Mouse (Mus musculus) myocyte (in vitro differentiated cells): ENCODE results near the gene Tmprss3. TPM values are rescaled to one million over a fixed set of nuclear protein-coding genes. Genes with fewer than 3 reads are reported as not detected.

Experiments
- H3K27me3 ChIP-seq: one replicate; pipeline ENCODE4 v1.6.1; 2011; ENCODE audit not compliant: control insufficient read depth, insufficient read depth, insufficient read length
- H3K36me3 ChIP-seq: one replicate; pipeline ENCODE4 v1.6.1; 2011; ENCODE audit not compliant: control insufficient read depth, insufficient read depth
- H3K4me2 ChIP-seq: one replicate; pipeline ENCODE4 v1.6.1; 2011; ENCODE audit warnings: low read depth, control low read depth
- H3K4me3 ChIP-seq: one replicate; pipeline ENCODE4 v1.5.1; 2011; ENCODE audit warnings: mild to moderate bottlenecking, control low read depth, moderate library complexity
- H3K79me2 ChIP-seq: one replicate; pipeline ENCODE4 v1.6.1; 2011; ENCODE audit not compliant: control insufficient read depth, insufficient read depth
- H3ac ChIP-seq: one replicate; pipeline ENCODE4 v1.6.1; 2011; ENCODE audit not compliant: control insufficient read depth, insufficient read length
- CEBPB ChIP-seq: IDR thresholded peaks from 2 replicates; pipeline ENCODE4 v1.6.1; 2011; ENCODE audit warnings: mild to moderate bottlenecking, moderate library complexity; ENCODE audit not compliant: poor library complexity, insufficient read depth, severe bottlenecking
- E2F4 ChIP-seq: IDR thresholded peaks from one replicate; pipeline ENCODE4 v1.6.1; 2011; ENCODE audit warnings: mild to moderate bottlenecking, control low read depth, moderate library complexity; ENCODE audit not compliant: insufficient read depth
- MAX ChIP-seq: IDR thresholded peaks from one replicate; pipeline ENCODE4 v1.6.1; 2011; ENCODE audit warnings: low read depth, mild to moderate bottlenecking, control low read depth
- MYOD1 ChIP-seq, 3 experiments: IDR thresholded peaks; one replicate each; pipeline ENCODE4 v1.6.1; 2011; ENCODE audit warnings: control low read depth in 2 of 3, low read depth in 2 of 3, mild to moderate bottlenecking in 2 of 3, moderate library complexity in 1 of 3; ENCODE audit not compliant: insufficient read length in 2 of 3, control insufficient read depth in 1 of 3
- MYOG ChIP-seq, 3 experiments: IDR thresholded peaks; one replicate each; pipeline ENCODE4 v1.6.1; 2011; ENCODE audit warnings: control low read depth in 2 of 3, low read depth in 2 of 3, mild to moderate bottlenecking in 2 of 3; ENCODE audit not compliant: insufficient read length in 2 of 3, control insufficient read depth in 1 of 3, insufficient read depth in 1 of 3
- POLR2A ChIP-seq: IDR thresholded peaks from one replicate; pipeline ENCODE4 v1.6.1; 2011; ENCODE audit warnings: low read depth, mild to moderate bottlenecking, control low read depth, moderate library complexity; ENCODE audit not compliant: insufficient read length
- POLR2AphosphoS2 ChIP-seq: IDR thresholded peaks from one replicate; pipeline ENCODE4 v1.6.1; 2011; ENCODE audit warnings: low read depth, control low read depth; ENCODE audit not compliant: insufficient read length
- REST ChIP-seq: IDR thresholded peaks from one replicate; pipeline ENCODE4 v1.6.1; 2011; ENCODE audit warnings: mild to moderate bottlenecking, control low read depth, moderate library complexity; ENCODE audit not compliant: insufficient read depth, insufficient read length
- SRF ChIP-seq: IDR thresholded peaks from one replicate; pipeline ENCODE4 v1.6.1; 2011; ENCODE audit warnings: low read depth; ENCODE audit not compliant: control insufficient read depth, insufficient read length
- TCF12 ChIP-seq: IDR thresholded peaks from one replicate; pipeline ENCODE4 v1.6.1; 2011; ENCODE audit warnings: mild to moderate bottlenecking, control low read depth; ENCODE audit not compliant: poor library complexity, insufficient read depth, severe bottlenecking
- TCF3 ChIP-seq: IDR thresholded peaks from one replicate; pipeline ENCODE4 v1.6.1; 2011; ENCODE audit warnings: low read depth, control low read depth; ENCODE audit not compliant: insufficient read length
- USF1 ChIP-seq: IDR thresholded peaks from one replicate; pipeline ENCODE4 v1.6.1; 2011; ENCODE audit warnings: low read depth, mild to moderate bottlenecking, control low read depth, moderate library complexity
- polyA plus RNA-seq: library from polyadenylated mRNA; unstranded; fragments of >200 nt; fragmentation: generic; extraction: Trizol; gene quantifications from one replicate; pipeline ENCODE4 v1.2.1, GENCODE M21; 2012; ENCODE audit warnings: missing spikeins

Tmprss3 gene
- polyA plus RNA-seq, 1 experiment, result not detected

- no peaks in the 10 kb centered on the region for H3K36me3 ChIP-seq
- TF ChIP-seq MAX (no peak), SRF (no peak), CEBPB (no peak), E2F4 (no peak), POLR2A (no peak), REST (no peak), TCF3 (no peak)
- H3K79me2 ChIP-seq, result no peaks in the 10 kb centered on the region
Measured at GRCm38 (mm10) chr17:31160291-31160690, 38.5 kb downstream of the Tmprss3 start.

GRCm38 (mm10) chr17:31157921-31158320 lies 40.9 kb downstream of the Tmprss3 start:
- Histone ChIP-seq H3K27me3 (no peaks in the 10 kb centered on the region), H3K4me3 (no peak overlapping the region), H3ac (no peak overlapping the region), H3K79me2 (no peaks in the 10 kb centered on the region), H3K36me3 (no peaks in the 10 kb centered on the region), H3K4me2 (no peak overlapping the region)
- TF ChIP-seq USF1 (no peak), MAX (no peak), MYOD1 (IDR thresholded peaks at IDR 0.05; ENCODE audit: control insufficient read depth in 1 of 3, insufficient read length in 2 of 3, low read depth in 2 of 3) (no peak), TCF12 (no peak), E2F4 (no peak), CEBPB (no peak), POLR2A (no peak), POLR2AphosphoS2 (no peak)

More at GRCm38 (mm10) chr17:31160291-31160690, 38.5 kb downstream of the Tmprss3 start:
- Histone ChIP-seq H3K4me2 (no peak overlapping the region), H3K27me3 (no peaks in the 10 kb centered on the region), H3K4me3 (no peak overlapping the region), H3ac (no peak overlapping the region)

GRCm38 (mm10) chr17:31153785-31154184 lies 45.0 kb downstream of the Tmprss3 start:
- H3K36me3 ChIP-seq, result no peaks in the 10 kb centered on the region
- no peak for TF ChIP-seq POLR2A
- no peak for TF ChIP-seq MAX
- TF ChIP-seq TCF3, result no peak
- TF ChIP-seq USF1, result no peak
- H3K4me3 ChIP-seq, result no peak overlapping the region
- H3K79me2 ChIP-seq, result no peaks in the 10 kb centered on the region
- H3K4me2 ChIP-seq, result no peak overlapping the region
- H3K27me3 ChIP-seq, result no peaks in the 10 kb centered on the region
- H3ac ChIP-seq, result no peak overlapping the region

GRCm38 (mm10) chr17:31152966-31153499 lies 45.7 kb downstream of the Tmprss3 start:
- H3K36me3 ChIP-seq, result no peaks in the 10 kb centered on the region
- TF ChIP-seq REST, result no peak
- no peak for TF ChIP-seq SRF
- no peak for TF ChIP-seq MYOG (IDR thresholded peaks at IDR 0.05; ENCODE audit: control insufficient read depth in 1 of 3, insufficient read depth in 1 of 3, insufficient read length in 2 of 3, low read depth in 2 of 3)
- TF ChIP-seq POLR2A, result no peak
- no peak for TF ChIP-seq MYOD1 (IDR thresholded peaks at IDR 0.05; ENCODE audit: control insufficient read depth in 1 of 3, insufficient read length in 2 of 3, low read depth in 2 of 3)
- TF ChIP-seq TCF3, result no peak

GRCm38 (mm10) chr17:31152512-31152911 lies 46.3 kb downstream of the Tmprss3 start:
- no peaks in the 10 kb centered on the region for H3K27me3 ChIP-seq
- H3ac ChIP-seq, result no peak overlapping the region
- TF ChIP-seq TCF3, result no peak
- TF ChIP-seq E2F4, result no peak
- TF ChIP-seq USF1, result no peak
- no peak for TF ChIP-seq SRF
- H3K4me3 ChIP-seq, result no peak overlapping the region
- no peaks in the 10 kb centered on the region for H3K36me3 ChIP-seq
- H3K4me2 ChIP-seq, result no peak overlapping the region
- H3K79me2 ChIP-seq, result no peaks in the 10 kb centered on the region

More at GRCm38 (mm10) chr17:31152966-31153499, 45.7 kb downstream of the Tmprss3 start:
- no peaks in the 10 kb centered on the region for H3K79me2 ChIP-seq
- no peak overlapping the region for H3K4me3 ChIP-seq
- H3K4me2 ChIP-seq, result no peak overlapping the region
- H3K27me3 ChIP-seq, result no peaks in the 10 kb centered on the region
- H3ac ChIP-seq, result no peak overlapping the region

GRCm38 (mm10) chr17:31145998-31146397 lies 52.8 kb downstream of the Tmprss3 start:
- no peaks in the 10 kb centered on the region for H3K79me2 ChIP-seq
- H3K36me3 ChIP-seq, result no peaks in the 10 kb centered on the region
- no peaks in the 10 kb centered on the region for H3K27me3 ChIP-seq
- no peak overlapping the region for H3K4me3 ChIP-seq
- no peak overlapping the region for H3K4me2 ChIP-seq
- TF ChIP-seq SRF (no peak), MYOG (IDR thresholded peaks at IDR 0.05; ENCODE audit: control insufficient read depth in 1 of 3, insufficient read depth in 1 of 3, insufficient read length in 2 of 3, low read depth in 2 of 3) (no peak), POLR2A (no peak), TCF3 (no peak), TCF12 (no peak), E2F4 (no peak), USF1 (no peak), MAX (no peak), POLR2AphosphoS2 (no peak), REST (no peak), CEBPB (no peak), MYOD1 (IDR thresholded peaks at IDR 0.05; ENCODE audit: control insufficient read depth in 1 of 3, insufficient read length in 2 of 3, low read depth in 2 of 3) (no peak)
- H3ac ChIP-seq, result no peak overlapping the region
